Mouse (Mus musculus): Measurements from ENCODE around the gene Ugt1a6a.

The Ugt1a6a gene

GRCm38 (mm10) chr1:88266123-88266522 is 131.5 kb downstream of the Ugt1a6a start:
- DNase-seq (ENCODE audit: low read depth, low spot score) = no peak

- no peak for DNase-seq (ENCODE audit: low read depth, low spot score)
These were observed 132.9 kb downstream of the Ugt1a6a start for GRCm38 (mm10) chr1:88267489-88267888.

- DNase-seq (ENCODE audit: low read depth, low spot score) = no peak
These were observed 133.5 kb downstream of the Ugt1a6a start for GRCm38 (mm10) chr1:88268070-88268469.

All from telencephalon, adult 2 months (tissue).